Comparison of ENCODE assay signal across 7 mouse cellular contexts in genomic region chr9:121555395-121556000, GRCm38 (mm10).
DNase-seq lines count a peak whose midpoint lies in the region; ATAC-seq and TF ChIP-seq lines count a peak whose summit lies in the region.

No protein-coding gene starts in this region.

- ATAC-seq in common myeloid progenitor, adult 5-6 weeks (replicated peaks; ENCODE audit: low read depth, poor library complexity, severe bottlenecking) = 0 out of 2 replicates have a peak, but pooled peaks have one; percentile 33
- ATAC-seq in heart, embryonic 13.5 days (ENCODE audit: extremely low read depth, insufficient number of reproducible peaks, low FRiP score, low TSS enrichment) = no peak
- no peak for ATAC-seq in midbrain, embryonic 11.5 days (ENCODE audit: low FRiP score)

- H3K4me2 ChIP-seq in heart, embryonic 13.5 days = no peak overlapping the region
- H3K4me2 ChIP-seq in midbrain, embryonic 11.5 days = no peak overlapping the region

- peak; percentile 83 for DNase-seq in Muller cell, postnatal 12 days (ENCODE audit: inconsistent ontology term)
- DNase-seq in layer of hippocampus, adult 2 months (ENCODE audit: low spot score in 2 of 2) = peak; percentile 40 to 76
- peak; percentile 81 for DNase-seq in midbrain, embryonic 11.5 days (ENCODE audit: low spot score, missing footprints)
- no peak for DNase-seq in testis, postnatal 10 days (ENCODE audit: low spot score)
- DNase-seq in spleen, adult 18-20 months = no peak

- no peak overlapping the region for H3K4me3 ChIP-seq in heart, embryonic 13.5 days
- no peak overlapping the region for H3K4me3 ChIP-seq in layer of hippocampus, adult 2 months
- H3K4me3 ChIP-seq in midbrain, embryonic 11.5 days (ENCODE audit: low read depth, low read length) = no peak overlapping the region

- H3K27ac ChIP-seq in heart, embryonic 13.5 days (replicated peaks) = 0 out of 2 replicates have a peak overlapping the region, but pooled peaks have one; percentile 24
- H3K27ac ChIP-seq in layer of hippocampus, adult 2 months = peak overlapping the region; percentile 73
- no peak overlapping the region for H3K27ac ChIP-seq in midbrain, embryonic 11.5 days (ENCODE audit: low read depth, low read length)

- H3K4me1 ChIP-seq in heart, embryonic 13.5 days = peaks cover 23% of the 10 kb centered on the region
- peaks cover 3% of the 10 kb centered on the region; the same call in 1 of the 2 replicates for H3K4me1 ChIP-seq in midbrain, embryonic 11.5 days (ENCODE audit: control insufficient read depth, insufficient read depth, low read length)

- H3K9ac ChIP-seq in heart, embryonic 13.5 days = no peak overlapping the region
- H3K9ac ChIP-seq in midbrain, embryonic 11.5 days (ENCODE audit: low read length) = no peak overlapping the region

- H3K9me3 ChIP-seq in heart, embryonic 13.5 days = no peaks in the 10 kb centered on the region
- H3K9me3 ChIP-seq in midbrain, embryonic 11.5 days (ENCODE audit: control insufficient read depth, low read length) = no peaks in the 10 kb centered on the region

- no peak for TF ChIP-seq CTCF in layer of hippocampus, adult 2 months (conservative IDR thresholded peaks at IDR 0.05)

- no peaks in the 10 kb centered on the region for H3K36me3 ChIP-seq in heart, embryonic 13.5 days
- H3K36me3 ChIP-seq in midbrain, embryonic 11.5 days (ENCODE audit: control insufficient read depth, insufficient read depth, low read length) = no peaks in the 10 kb centered on the region

- 56% methylated on average over 9 of the region's 9 CpGs for whole genome bisulfite sequencing in heart, embryonic 13.5 days
- WGBS in midbrain, embryonic 11.5 days = 63% methylated on average over 9 of the region's 9 CpGs

- H3K27me3 ChIP-seq in heart, embryonic 13.5 days (replicated peaks) = 0 out of 2 replicates have a peak, but pooled peaks cover 3% of the 10 kb centered on the region
- H3K27me3 ChIP-seq in midbrain, embryonic 11.5 days (ENCODE audit: control insufficient read depth, insufficient read depth, low read length) = no peaks in the 10 kb centered on the region

Comparison
In these comparisons a context has a peak if more than half of its experiments do, and no peak if none do; other contexts are left out.
1. DNase-seq: peak in Muller cell, postnatal 12 days (single experiment), layer of hippocampus, adult 2 months (2 of 2) and midbrain, embryonic 11.5 days (single experiment); none in testis, postnatal 10 days (single experiment) and spleen, adult 18-20 months (0 of 2).